Mouse (Mus musculus): Measurements from ENCODE around the gene Rpsa.
"Not testable (repeated sequence)": the region's sequence is repeated elsewhere in the genome, so short reads cannot be mapped to it uniquely, and the experiment has no call there.

Gene Rpsa

DNA sequence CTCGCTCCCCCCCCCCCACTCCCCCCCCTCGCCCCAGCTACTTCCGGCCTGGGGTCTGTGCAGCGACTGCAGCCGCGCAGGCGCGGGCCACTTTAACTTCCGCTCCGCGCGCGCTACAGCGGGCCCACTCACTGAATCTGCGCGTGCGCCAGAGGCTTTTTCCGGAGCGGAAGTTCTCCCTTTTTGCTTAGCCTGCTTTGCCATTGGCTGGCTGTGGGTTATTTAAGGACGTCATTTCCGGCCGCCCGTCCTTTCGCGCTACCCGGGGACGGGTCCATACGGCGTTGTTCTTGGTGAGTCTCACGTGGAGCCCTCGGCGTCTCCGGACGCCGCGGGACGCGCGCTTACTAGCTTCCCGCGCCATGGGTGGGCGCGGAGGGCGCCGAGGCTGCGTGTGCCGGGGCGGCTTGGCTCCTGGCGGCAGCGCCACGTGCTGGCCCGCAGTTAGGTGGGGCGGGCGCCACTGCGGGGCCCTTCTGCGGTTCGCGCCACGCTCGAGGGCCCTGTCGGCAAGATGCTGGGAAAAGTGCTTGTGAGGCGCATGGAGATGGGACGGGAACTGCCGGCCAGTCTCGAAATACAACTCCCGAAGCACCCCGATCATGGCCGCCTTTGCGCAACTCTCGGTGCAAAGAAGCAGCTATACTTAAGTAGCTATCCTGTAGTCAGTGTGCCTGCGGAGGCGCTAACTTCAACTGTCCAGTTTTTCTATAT is at the start of gene Rpsa:
Rpsa (plus strand) TSS at position 152 of the 714 bp plus-strand sequence.
- DNase-seq (ENCODE audit: low spot score), result peak; percentile 98

DNA sequence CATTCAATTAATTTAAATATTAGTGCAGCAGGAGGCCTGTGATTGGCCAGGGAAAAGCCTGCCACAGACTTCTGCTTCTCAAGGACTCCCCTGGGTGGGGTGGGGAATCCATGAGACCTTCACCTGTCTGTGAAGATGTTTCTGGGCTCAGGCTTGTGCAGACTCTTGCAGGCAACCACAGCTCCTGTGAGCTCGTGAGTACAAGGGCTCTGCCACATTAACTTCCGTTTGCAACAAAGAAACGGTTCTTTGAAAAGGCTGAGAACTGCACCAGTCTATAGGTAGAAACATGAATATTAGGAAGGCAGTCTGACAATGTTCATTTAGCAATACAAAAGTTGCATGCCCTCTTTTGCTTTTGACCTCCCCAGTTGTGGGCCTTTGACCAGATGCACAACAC is 49.2 kb upstream of the Rpsa start:
- no peak for DNase-seq (ENCODE audit: low spot score)

DNA sequence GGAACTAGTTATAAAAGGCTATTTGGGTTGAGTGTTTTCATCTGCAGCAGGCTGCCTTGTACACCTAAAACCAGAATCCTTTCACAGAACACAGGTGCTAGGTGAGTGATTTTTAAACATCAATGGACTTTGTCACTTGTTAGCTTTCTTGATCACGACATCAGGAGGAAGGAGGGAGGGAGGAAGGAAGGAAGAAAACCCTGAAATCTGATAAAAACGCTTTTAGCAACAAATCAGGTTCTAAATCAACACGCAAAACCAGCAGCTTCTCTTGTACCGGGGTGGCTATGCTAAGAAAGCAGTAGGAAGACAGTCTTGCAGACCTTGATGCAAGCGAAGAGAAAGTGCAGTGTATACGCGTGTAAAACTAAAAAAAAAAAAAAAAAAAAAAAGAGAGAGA is 47.6 kb upstream of the Rpsa start:
- DNase-seq (ENCODE audit: low spot score), result no peak

DNA sequence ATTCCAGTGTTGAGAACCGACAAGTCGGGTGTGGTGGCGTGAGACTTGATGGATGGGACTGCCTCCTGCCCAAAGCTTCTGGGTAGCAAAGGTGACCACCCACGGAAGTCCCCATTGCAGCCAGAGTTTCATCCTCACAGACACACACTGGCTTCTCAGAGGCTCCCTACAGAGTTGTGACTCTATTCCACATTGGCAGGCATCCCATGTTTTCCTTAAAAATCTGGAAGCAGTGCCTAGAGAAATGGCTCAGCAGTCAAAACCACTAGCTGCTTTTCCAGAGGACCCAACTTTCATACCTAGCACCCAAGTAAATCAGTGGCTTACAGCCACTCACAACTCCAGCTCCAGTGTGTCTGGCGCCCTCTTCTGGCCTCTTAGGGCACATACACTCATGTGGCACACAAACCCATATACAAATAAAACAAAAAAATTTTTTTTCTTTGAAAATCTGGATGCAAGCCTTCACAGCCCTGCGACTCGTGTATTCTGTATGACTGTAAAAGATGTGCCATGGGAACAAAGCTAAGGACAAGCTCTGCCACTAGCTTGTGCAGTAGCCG is 46.9 kb upstream of the Rpsa start:
- no peak for DNase-seq (ENCODE audit: low spot score)

DNA sequence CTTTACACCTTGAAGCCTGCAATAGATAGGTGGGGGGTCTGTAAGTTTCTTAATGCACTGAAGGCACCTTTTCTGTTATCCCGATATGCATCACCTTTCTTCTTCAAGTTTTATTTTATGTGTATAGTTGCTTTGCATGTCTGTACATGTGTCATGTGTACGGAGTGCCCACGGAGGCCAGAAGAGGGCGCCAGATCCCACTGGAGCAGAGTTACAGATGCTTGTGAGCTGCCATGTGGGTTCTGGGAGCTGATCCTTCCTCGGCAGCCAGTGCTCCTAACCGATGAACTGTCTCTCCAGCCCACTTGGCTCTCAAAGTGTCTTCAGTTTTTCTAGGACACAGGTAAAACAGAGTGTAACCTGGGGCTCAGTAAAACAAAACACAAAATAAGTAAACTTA is 46.2 kb upstream of the Rpsa start:
- DNase-seq (ENCODE audit: low spot score), result no peak

DNA sequence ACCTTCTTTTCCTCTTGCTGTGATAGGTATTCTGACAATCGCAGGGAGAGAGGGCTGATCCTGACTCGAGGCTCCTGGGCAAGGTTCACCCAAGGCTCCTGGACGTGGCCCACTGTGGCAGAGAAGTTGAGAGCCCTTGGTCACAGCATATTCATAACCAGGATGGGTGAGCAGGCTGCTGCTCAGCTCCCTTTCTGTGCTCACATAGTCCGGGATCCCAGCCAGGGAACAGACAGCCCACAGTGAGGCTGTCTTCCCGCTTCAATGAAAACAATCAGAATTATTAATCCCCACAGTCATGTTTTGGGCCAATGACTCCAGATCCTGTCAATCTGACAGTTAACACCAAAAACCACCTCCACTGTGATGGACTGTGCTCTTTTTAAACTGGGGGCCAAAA is 45.5 kb upstream of the Rpsa start:
- no peak for DNase-seq (ENCODE audit: low spot score)

DNA sequence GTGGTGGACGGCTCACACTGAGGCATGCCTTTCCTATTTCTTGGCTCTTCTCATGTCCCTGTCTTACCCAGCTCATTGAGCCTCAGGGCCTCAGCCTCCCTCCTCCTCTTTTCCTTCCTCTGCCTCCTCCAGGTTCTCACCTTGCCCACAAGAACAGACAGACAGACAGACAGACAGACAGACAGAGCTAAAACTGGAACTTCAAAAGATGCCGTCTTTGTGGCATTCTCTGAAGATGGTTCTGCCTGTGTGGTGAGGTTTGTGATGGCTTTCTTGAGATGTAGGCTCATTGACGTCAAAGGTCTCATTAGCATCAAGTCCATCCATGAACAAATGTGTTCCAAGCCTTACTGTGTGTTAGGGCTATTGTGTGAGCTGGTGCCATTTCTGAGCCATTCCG is 44.8 kb upstream of the Rpsa start:
- no peak for DNase-seq (ENCODE audit: low spot score)

DNA sequence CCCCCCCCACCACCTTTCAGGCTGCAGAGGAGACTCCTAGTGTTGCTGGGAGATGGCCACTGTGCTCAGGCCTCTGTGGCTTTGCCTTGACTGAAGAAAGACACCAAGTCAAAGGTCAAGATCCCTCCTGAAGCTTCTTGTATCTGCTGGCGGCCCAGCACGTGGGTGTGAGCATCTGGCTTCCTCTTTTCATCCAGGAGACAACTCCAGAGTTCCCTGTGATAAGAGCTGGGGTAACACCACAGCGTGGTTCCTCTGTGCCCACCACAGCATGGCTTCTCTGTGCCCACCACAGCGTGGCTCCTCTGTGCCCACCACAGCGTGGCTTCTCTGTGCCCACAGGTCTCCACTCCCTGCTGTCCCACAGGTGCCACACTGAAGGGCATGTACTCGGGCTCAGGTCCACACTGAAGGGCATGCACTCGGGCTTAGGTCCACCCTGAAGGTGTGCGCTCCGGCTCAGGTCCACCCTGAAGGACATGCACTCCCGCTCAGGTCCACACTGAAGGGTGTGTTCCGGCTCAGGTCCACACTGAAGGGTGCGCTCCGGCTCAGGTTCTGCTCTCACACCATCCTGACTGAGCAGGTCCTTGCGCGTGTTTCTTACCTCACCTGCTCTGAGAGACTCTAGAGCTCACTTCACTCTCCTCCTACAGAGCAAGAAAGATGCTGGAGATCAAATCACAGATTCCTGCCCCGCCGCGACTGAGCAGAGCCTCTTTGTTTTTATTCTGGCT is 44.2 kb upstream of the Rpsa start:
- DNase-seq (ENCODE audit: low spot score), result peak; percentile 14

DNA sequence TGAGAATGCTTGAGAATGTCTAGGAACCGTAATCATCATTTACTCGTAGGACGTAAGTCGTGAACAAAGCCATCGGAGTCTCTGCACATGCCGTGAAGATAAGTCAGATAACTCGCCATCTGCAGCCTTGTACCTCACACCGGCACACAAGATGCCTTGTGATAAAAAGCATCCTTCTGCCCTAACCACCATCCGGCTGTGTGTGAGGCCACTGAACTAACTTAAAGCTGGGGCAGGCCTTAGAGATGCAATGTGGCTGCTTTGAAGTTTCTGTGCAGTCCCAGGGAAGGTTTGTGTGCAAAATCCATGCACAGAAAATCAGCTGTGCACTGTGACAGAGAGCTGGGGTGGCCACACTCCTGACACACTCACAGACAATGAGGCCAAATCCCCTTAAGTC is 43.1 kb upstream of the Rpsa start:
- no peak for DNase-seq (ENCODE audit: low spot score)

DNA sequence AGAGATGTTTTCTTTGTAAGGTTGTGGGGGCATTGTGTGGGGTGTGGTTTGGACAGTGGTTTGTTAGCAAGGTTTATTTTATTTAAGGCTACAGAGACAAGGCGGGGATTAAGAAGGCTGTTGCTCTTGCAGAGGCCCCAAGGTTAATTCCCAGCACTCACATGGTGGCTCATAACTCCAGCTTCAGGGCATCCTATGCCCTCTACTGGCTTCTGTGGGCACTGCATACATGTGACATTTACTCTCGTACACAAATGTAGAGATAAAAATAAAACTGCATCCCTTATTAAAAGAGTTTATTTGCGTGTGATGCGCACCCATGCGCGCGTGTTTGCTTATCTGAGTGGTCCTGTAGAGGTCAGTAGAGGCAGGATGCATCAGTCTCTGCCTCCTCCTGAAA is 38.4 kb upstream of the Rpsa start:
- no peak for DNase-seq (ENCODE audit: low spot score)

DNA sequence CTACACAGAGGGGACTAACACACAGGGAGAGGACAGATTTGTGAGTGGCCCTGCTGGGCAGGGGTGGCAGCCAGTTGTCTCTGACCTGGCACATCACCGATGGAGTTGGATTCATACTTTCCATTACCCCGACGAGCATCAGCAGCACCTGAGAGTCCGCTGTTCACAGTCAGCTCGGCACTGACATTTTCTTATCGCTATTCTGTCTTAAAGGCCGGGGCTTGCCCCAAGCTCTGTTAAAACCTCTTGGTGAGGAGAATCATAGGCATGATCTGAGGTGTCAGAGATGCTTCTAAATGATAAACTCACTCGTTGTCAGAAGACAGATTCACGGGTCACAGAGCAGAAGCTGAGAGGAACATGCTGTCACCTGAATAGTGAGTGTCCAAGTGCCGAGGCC is 36.4 kb upstream of the Rpsa start:
- no peak for DNase-seq (ENCODE audit: low spot score)

DNA sequence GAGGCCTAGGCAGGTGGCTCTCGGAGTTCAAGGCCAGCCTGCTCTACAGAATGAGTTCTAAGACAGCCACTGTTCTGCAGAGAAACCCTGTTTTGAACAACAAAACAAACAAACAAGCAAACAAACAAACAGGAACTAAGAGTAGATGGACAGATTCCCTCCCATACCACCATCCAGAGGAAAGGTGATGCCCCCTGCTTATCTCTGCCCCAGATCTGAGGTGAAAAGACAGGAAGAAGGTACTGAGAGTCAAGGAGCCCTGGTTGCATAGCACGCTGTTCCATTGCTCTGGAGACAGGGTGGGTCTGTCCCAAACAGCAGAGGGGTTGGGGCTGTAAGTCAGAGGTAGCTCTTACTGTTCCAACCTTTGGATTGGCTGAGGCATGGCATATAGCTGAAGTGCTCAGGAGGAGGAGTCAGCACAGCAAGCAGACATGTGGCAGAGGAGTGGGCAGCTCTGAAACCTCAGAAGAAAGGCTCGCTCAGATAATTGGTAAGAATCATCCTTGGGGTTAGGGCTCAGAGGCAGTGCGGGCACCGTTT is 35.7 kb upstream of the Rpsa start, which contains the start of gene Ccr8:
Ccr8 (plus strand) TSS at position 419 of the 543 bp plus-strand sequence.
- DNase-seq (ENCODE audit: low spot score), result no peak

DNA sequence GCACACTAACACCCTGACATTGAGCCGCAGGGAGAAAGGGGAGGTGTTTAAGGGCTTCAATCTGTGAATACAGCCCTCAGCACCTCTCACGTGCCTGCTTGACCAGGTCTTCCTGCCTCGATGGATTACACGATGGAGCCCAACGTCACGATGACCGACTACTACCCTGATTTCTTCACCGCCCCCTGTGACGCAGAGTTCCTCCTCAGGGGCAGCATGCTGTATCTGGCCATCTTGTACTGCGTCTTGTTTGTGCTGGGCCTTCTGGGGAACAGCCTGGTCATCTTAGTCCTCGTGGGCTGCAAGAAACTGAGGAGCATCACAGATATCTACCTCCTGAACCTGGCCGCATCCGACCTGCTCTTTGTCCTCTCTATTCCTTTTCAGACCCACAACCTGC is 33.8 kb upstream of the Rpsa start:
- DNase-seq (ENCODE audit: low spot score), result no peak

DNA sequence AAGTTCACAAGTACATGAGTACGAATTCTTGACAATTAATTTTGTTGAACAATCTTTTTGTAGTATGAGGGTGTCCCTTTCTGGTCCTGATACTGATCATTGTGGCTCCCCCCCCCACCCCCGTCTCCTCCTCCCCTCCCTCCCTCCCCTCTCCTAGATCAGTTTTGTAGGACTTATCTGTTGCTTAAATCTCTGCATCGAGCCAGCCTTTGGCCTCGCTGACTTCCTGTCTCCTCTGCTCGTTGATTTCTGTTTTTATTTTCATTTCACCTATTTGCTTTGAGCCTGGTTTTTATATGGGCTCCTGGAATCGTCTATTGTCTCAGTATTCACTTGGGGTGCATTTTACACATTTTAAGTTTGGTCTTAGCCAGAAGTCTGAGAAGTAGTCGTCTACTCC is 31.6 kb upstream of the Rpsa start:
- no peak for DNase-seq (ENCODE audit: low spot score)

DNA sequence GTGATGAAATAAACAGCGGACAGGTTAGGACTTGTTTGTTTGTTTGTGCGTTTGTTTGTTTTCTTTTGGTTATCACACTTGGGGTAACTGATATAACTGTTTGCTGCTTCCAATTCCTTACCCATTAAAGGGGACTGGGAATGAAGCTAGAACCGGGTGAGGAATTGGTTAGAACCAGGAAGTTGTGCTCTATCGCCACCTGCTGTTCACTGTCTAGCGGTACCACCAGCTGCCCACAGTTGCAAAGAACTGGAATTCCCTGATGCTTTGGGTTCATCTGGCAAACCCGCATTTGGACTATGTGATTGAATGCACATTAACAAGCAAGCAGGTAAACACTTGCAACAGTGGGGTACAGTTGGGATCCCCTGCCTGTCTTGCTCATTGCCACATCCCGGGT is 28.8 kb upstream of the Rpsa start:
- peak; percentile 59 for DNase-seq (ENCODE audit: low spot score)

DNA sequence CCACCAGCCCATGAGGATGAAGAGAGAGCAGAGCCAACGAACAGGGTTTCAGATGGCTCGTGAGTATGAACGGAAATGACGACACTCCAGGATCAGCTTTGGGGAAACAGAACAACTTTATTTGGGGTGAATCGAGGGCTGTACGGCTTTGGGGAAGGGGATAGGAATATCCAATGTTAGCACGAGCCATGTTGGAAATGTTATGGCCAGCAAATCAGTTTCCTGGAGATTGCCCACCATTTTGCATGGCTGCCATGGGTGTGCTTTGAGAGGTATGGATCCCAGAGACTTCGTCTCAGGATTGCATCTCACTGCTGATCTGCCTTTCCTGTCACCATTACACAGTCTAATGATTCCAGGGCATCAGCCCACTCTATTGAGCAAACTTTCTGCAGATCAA is 28.2 kb upstream of the Rpsa start:
- no peak for DNase-seq (ENCODE audit: low spot score)

DNA sequence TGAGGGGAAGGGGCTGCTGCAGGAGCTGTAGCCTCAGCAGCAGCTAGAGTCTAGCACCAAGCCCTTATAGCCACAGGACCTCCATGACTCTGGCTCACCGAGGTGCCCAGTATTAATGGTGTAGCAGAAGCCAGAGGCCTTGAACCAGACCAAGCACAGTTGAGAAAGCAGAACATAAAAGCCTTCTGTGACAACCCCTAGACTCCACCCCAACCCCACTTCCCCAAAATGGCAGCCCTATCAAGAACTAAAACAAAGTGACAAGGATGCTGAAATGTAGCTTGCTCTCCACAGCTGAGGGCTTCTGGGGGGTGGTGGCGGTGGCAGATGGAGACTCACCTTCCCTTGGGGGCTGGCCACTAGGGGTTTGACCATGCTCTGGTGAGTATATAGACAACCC is 26.3 kb upstream of the Rpsa start:
- no peak for DNase-seq (ENCODE audit: low spot score)

DNA sequence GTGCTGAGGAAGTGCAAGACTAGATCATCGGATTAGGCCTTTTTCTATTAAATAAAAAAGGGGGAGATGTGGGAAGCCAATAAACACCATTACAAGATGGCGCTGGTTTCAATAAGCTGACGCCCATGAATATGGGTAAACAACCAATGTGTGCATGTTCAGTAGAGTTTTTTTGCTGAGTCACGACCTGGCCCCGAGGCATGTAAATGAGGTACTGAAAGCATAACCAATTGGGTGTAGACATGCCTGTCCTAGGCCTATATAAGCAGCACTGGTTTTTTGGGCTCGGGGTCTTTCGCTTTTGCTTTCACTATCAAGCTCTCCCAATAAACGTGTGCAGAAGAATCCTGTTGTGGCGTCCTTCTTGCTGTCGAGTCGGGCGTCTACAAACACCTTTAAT is 18.5 kb upstream of the Rpsa start:
- DNase-seq (ENCODE audit: low spot score), result not testable (repeated sequence)

DNA sequence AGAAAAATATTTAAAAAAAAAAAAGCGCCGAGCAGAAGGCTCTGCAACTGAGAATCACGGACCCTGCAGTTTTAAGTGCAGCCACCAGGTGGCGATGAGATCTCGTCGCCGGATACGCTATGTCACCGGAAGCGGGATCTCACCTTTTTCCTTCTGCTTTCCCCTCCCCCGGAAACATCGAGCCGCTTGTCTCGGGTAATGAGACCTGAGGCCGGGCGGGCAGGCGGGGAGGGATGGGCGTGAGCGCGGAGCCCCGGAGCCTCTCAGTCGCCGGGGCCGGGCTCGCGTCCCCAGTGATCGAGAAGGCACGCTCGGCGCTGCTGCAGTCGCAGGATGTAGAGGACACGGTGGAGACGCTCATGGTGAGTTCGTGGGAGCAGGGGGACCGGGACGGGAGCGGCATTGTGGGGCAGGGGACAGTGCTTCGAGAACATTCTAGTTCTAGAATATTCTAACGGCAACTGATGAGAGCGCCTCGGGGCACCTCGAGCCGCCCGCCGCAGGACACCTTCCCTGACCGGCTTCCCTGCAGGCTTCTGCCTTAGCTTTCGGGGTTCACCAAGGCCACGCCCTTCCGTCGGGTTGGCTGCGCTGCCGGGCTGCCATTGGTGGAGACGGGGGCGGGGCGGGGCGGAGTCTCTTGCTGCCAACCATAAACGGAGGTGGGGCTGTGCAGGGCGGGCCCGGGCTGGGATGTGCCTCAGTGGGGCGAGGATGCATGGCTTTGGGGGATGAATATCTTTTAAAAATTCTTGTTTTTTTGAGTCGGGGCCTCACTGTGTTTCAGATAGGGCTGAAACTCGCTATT is 17.1 kb upstream of the Rpsa start, which contains the start of gene Slc25a38:
Slc25a38 (plus strand) TSS at position 164 of the 808 bp plus-strand sequence.
- peak; percentile 96 for DNase-seq (ENCODE audit: low spot score)

DNA sequence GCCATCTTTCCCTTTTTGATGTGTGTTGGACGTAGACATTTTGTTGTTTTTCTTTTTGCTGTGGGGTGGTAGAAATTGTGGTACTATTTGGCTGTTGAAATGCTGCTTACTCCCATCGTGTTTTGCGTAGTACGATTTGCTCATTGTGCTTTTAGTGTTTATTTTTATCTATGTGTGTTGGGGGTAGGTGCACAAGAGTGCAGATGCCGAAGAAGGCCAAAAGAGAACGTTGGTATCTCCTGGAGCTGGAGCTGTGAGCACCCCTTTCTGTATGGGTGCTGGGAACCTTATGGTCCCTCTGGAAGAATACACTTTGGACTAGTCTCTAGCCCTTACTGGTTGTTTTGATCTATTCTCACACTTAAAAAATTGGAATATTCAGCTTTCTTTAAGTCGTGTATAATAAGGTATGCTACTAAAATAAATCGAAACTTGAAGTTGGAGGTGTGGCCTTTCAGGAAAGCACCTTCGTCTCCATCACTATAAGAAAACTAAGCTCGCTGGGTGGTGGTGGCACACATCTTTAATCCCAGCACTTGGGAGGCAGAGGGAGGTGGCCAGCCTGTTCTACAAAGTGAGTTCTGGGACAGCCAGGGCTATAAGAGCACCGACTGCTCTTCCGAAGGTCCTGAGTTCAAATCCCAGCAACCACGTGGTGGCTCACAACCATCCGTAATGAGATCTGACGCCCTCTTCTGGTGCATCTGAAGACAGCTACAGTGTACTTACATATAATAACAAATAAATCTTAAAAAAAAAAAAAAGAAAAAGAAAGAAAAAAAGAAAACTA is 16.1 kb upstream of the Rpsa start:
- no peak for DNase-seq (ENCODE audit: low spot score)

DNA sequence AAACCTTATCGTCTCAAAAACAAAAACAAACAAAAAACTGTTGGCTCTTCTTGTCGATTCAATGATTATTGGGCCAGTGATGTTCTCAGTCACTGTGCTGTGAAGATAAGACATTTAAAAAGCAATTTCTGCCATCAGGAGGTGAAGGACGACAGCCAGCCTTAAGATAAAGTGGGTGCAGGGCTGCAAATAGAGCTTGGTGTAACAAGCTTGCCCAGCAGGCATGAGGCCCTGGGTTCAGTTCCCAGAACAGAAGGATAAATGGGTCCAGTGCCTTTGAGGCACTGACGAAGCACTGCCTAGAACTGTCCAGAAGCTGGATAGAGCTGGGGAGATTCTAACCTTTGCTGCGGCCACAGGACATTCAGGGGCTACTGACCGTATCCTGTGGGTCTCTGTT is 15.0 kb upstream of the Rpsa start:
- DNase-seq (ENCODE audit: low spot score), result no peak
